Comparison of ENCODE assay signal across 20 mouse cellular contexts in genomic region chr2:80314201-80314600, GRCm38 (mm10). TPM values are rescaled to one million over a fixed set of nuclear protein-coding genes. Genes with fewer than 3 reads are reported as not detected.
DNase-seq lines count a peak whose midpoint lies in the region; ATAC-seq and TF ChIP-seq lines count a peak whose summit lies in the region.
"Had no signal": no experiment of that assay in that cellular context is flagged by ENCODE, and none has a peak within 500 bp of the region (broad histone marks: within the 10 kb centered on the region; RNA-seq: fewer than 3 reads in every experiment).

No protein-coding gene starts in this region.

- TF ChIP-seq CTCF in layer of hippocampus, adult 2 months (conservative IDR thresholded peaks at IDR 0.05): no peak
- no peak for TF ChIP-seq CTCF in G1E (IDR thresholded peaks at IDR 0.05; ENCODE audit: low read depth, low read length)
- no peak for TF ChIP-seq CTCF in liver, postnatal 0 days (IDR thresholded peaks at IDR 0.05; ENCODE audit: low read depth)

- H3K9me3 ChIP-seq in heart, embryonic 13.5 days: no peaks in the 10 kb centered on the region
- no peaks in the 10 kb centered on the region for H3K9me3 ChIP-seq in G1E (replicated peaks)
- no peaks in the 10 kb centered on the region for H3K9me3 ChIP-seq in liver, postnatal 0 days (ENCODE audit: low read length)
- H3K9me3 ChIP-seq: forebrain, embryonic 12.5 days; limb, embryonic 10.5 days; lung, embryonic 15.5 days; neural tube, embryonic 13.5 days had no signal

- H3K4me1 ChIP-seq in heart, embryonic 13.5 days: peaks cover 22% of the 10 kb centered on the region
- H3K4me1 ChIP-seq in G1E (ENCODE audit: insufficient read depth, low read depth, low read length): peaks cover 31% of the 10 kb centered on the region
- H3K4me1 ChIP-seq in liver, postnatal 0 days (ENCODE audit: insufficient read depth): peaks cover 3% of the 10 kb centered on the region; the same call in 1 of the 2 replicates

- H3K9ac ChIP-seq in heart, embryonic 13.5 days: 0 out of 2 replicates have a peak overlapping the region, but pooled peaks have one; percentile 3
- no peak overlapping the region for H3K9ac ChIP-seq in liver, postnatal 0 days (replicated peaks)

- no peak for ATAC-seq in heart, embryonic 13.5 days (ENCODE audit: extremely low read depth, insufficient number of reproducible peaks, low FRiP score, low TSS enrichment)
- ATAC-seq in G1E (ENCODE audit: extremely low read depth, insufficient number of reproducible peaks, low FRiP score, poor library complexity, severe bottlenecking): no peak
- ATAC-seq in liver, postnatal 0 days: no peak
- ATAC-seq in CD4-positive, CD25-positive, alpha-beta regulatory T cell, adult 4 months: no peak
- ATAC-seq: activated CD4-positive, CD25-positive, alpha-beta regulatory T cell, adult 4 months had no signal

- no peak overlapping the region for H3K4me2 ChIP-seq in heart, embryonic 13.5 days
- peak overlapping the region; percentile 82 for H3K4me2 ChIP-seq in liver, postnatal 0 days (ENCODE audit: low read depth, low read length)

- WGBS in heart, embryonic 13.5 days: 42% methylated on average over 1 of the region's 1 CpGs
- WGBS in liver, postnatal 0 days (ENCODE audit: insufficient replicate concordance): 53% methylated on average over 1 of the region's 1 CpGs

- no peaks in the 10 kb centered on the region for H3K27me3 ChIP-seq in heart, embryonic 13.5 days (replicated peaks)
- no peaks in the 10 kb centered on the region for H3K27me3 ChIP-seq in G1E (ENCODE audit: insufficient read depth, low read length)
- H3K27me3 ChIP-seq in liver, postnatal 0 days (ENCODE audit: insufficient read depth, low read length): no peaks in the 10 kb centered on the region
- H3K27me3 ChIP-seq: forebrain, embryonic 12.5 days; lung, embryonic 15.5 days had no signal

- no peak for TF ChIP-seq EP300 in liver, postnatal 0 days (IDR thresholded peaks at IDR 0.05; ENCODE audit: low read depth)

- H3K27ac ChIP-seq in heart, embryonic 13.5 days (replicated peaks): no peak overlapping the region
- peak overlapping the region; percentile 99; the same call in 1 of the 2 replicates for H3K27ac ChIP-seq in layer of hippocampus, adult 2 months
- H3K27ac ChIP-seq in liver, postnatal 0 days (ENCODE audit: low read depth): peak overlapping the region; percentile 41; the same call in 1 of the 2 replicates

- DNase-seq in heart, postnatal 4 days: no peak
- no peak for DNase-seq in layer of hippocampus, adult 2 months (ENCODE audit: low spot score in 2 of 2)
- no peak for DNase-seq in layer of hippocampus, postnatal 36 days
- DNase-seq in G1E (ENCODE audit: low spot score): no peak
- DNase-seq in liver, postnatal 0 days: no peak
- no peak for DNase-seq in cerebellum, adult 18-20 months
- DNase-seq: adrenal gland, postnatal 36 days; cerebellum, postnatal 36 days; kidney, adult 11 months; thymus, adult 18-20 months had no signal

- peaks cover 17% of the 10 kb centered on the region for H3K36me3 ChIP-seq in heart, embryonic 13.5 days
- peaks cover 18% of the 10 kb centered on the region for H3K36me3 ChIP-seq in G1E (replicated peaks)
- peaks cover 2% of the 10 kb centered on the region for H3K36me3 ChIP-seq in liver, postnatal 0 days (replicated peaks; ENCODE audit: insufficient read depth, low read length)

- H3K4me3 ChIP-seq in heart, embryonic 13.5 days: no peak overlapping the region
- no peak overlapping the region for H3K4me3 ChIP-seq in layer of hippocampus, adult 2 months
- peak overlapping the region; percentile 97; the same call in 1 of the 2 replicates for H3K4me3 ChIP-seq in G1E (ENCODE audit: low read depth, low read length)
- no peak overlapping the region for H3K4me3 ChIP-seq in liver, postnatal 0 days (ENCODE audit: low read depth, low read length)

RNA-seq across cellular contexts. Expression of gene Dnajc10, which starts 1.1 kb away (rescaled TPM):
- 48.3 and 50.6 TPM in 2 replicates for polyA plus RNA-seq in heart, embryonic 13.5 days (2015; fragmentation: Nextera tagmentation; extraction: Ambion mirVana)
- 10 to 100 TPM; 50.7 to 52.0 TPM for total RNA-seq in heart, postnatal 4 days (2021)
- total RNA-seq in layer of hippocampus, adult 2 months (2021): 10 to 100 TPM; 61.4 to 62.7 TPM
- total RNA-seq in layer of hippocampus, postnatal 36 days (2021): 10 to 100 TPM; 55.5 to 57.9 TPM
- total RNA-seq in G1E (2014; fragmentation: Nextera tagmentation): 173 and 175 TPM in 2 replicates
- total RNA-seq in G1E (2017): 130 and 136 TPM in 2 replicates
- polyA plus RNA-seq in G1E (2012): 41.1 and 55.2 TPM in 2 replicates
- 12.3 and 15.0 TPM in 2 replicates for polyA plus RNA-seq in liver, postnatal 0 days (2015; fragmentation: Nextera tagmentation; extraction: Ambion mirVana)
- polyA plus RNA-seq in CD4-positive, CD25-positive, alpha-beta regulatory T cell, adult 4 months (2017; shearing (Covaris generic)): 10 to 100 TPM; 41.4 to 48.8 TPM

RNA-seq across cellular contexts. Expression of gene Prdx6b, which starts 21.9 kb away (rescaled TPM):
- not detected in 2 replicates for polyA plus RNA-seq in heart, embryonic 13.5 days (2015; fragmentation: Nextera tagmentation; extraction: Ambion mirVana)
- not detected for total RNA-seq in heart, postnatal 4 days (2021)
- not detected for total RNA-seq in layer of hippocampus, adult 2 months (2021)
- not detected for total RNA-seq in layer of hippocampus, postnatal 36 days (2021)
- total RNA-seq in G1E (2014; fragmentation: Nextera tagmentation): not detected in 2 replicates
- 0.06 TPM in 1 of 2 replicates, not detected in the other for total RNA-seq in G1E (2017)
- not detected in 2 replicates for polyA plus RNA-seq in G1E (2012)
- polyA plus RNA-seq in liver, postnatal 0 days (2015; fragmentation: Nextera tagmentation; extraction: Ambion mirVana): not detected in 2 replicates
- polyA plus RNA-seq in CD4-positive, CD25-positive, alpha-beta regulatory T cell, adult 4 months (2017; shearing (Covaris generic)): not detected
- total RNA-seq: adrenal gland, postnatal 36 days; granulocyte monocyte progenitor cell, adult 5-6 weeks; heart, postnatal 25 days had no signal
- polyA plus RNA-seq: activated CD4-positive, CD25-positive, alpha-beta regulatory T cell, adult 4 months; embryonic facial prominence, embryonic 11.5 days; forebrain, embryonic 12.5 days; limb, embryonic 10.5 days; lung, embryonic 15.5 days; neural tube, embryonic 13.5 days had no signal
